Mouse (Mus musculus) 416B (cell line): ENCODE measurements around the gene Ptges2.
"Not testable (repeated sequence)": the region's sequence is repeated elsewhere in the genome, so short reads cannot be mapped to it uniquely, and the experiment has no call there.

Experiments
- DNase-seq: peaks from one replicate; pipeline ENCODE4 v3.0.0; 2011; ENCODE audit warnings: low read depth

Ptges2 gene

GRCm38 (mm10) chr2:32395484-32395945 lies at the start of gene Ptges2:
Gene Ptges2, plus strand, starts transcription at chr2:32395896.
- DNase-seq, result peak; percentile 95

DNA sequence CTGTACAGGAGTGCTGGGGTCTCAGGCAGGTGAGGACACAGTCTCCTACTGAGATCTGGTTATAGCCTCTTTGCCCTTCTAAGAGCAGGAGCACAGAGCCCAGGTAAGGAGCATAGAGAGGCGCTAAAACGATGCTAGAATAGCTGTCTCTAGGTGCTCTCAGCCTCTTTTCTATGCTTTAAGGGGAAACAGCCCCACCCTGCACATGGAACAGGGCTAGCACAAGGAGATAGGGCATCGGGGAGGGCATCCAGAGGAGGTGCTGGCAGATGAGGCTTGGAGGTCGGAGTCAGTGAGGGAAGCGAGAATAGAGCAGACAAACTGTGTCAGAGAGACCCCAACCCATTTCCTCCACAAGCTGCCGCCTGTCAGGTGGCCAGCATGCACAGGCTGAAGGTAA lies 48.7 kb upstream of the Ptges2 start:
- DNase-seq, result no peak

- DNase-seq, result no peak
Measured at GRCm38 (mm10) chr2:32348311-32348710, 47.4 kb upstream of the Ptges2 start.

GRCm38 (mm10) chr2:32349625-32350255 lies 46.0 kb upstream of the Ptges2 start:
- DNase-seq, result no peak

DNA sequence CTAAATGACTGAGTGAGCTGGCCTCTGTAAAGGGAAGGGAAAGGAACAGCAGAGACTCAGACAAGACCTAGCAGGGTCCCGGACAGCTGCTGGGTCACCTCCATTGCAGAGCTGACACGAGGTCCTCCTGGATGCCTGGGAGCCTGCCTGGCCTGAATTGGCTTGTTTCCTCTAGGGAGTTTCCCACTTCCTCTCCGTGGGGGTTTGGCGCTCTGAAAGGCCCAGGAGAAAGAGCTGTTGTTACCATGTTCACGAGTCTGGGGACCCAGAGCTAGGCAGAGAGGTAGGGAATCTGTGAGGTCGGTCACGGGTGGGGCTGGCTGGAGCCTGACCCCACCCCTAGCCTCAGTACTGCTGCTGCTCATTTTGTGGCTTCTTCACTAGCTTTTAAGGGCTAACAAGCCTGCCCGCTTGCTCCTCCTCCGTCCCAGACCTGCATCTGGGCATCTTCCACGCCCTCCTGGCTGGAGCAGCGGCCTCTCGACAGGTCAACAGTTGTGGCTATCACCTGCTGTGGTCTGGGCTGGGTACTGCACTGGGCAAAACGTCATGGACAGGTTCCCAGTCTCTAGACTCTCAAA lies 45.1 kb upstream of the Ptges2 start:
- no peak for DNase-seq

DNA sequence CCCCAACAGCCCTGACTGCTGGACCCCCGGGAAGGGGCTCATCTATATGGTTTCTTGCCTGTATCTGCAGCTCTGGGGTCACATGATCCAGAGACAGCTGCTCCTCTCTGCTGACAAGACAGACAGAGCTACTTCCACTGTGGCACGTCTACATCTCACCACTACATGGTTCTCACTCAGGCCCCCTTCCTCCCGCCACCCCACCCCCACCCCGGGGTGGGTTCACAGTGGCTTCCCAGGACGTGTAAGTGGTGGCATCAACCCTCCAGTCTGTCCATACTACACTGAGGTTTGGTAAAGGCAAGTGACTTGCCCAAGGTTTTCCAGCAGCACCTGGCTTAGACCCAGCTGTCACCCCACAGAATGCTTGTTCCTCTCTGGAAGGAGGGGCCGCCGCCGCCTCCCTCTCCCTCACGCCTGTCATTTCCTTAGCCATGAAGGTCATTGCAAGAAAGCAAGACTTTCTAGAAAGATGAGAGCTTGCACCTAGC lies 44.2 kb upstream of the Ptges2 start:
- peak; percentile 39 for DNase-seq

DNA sequence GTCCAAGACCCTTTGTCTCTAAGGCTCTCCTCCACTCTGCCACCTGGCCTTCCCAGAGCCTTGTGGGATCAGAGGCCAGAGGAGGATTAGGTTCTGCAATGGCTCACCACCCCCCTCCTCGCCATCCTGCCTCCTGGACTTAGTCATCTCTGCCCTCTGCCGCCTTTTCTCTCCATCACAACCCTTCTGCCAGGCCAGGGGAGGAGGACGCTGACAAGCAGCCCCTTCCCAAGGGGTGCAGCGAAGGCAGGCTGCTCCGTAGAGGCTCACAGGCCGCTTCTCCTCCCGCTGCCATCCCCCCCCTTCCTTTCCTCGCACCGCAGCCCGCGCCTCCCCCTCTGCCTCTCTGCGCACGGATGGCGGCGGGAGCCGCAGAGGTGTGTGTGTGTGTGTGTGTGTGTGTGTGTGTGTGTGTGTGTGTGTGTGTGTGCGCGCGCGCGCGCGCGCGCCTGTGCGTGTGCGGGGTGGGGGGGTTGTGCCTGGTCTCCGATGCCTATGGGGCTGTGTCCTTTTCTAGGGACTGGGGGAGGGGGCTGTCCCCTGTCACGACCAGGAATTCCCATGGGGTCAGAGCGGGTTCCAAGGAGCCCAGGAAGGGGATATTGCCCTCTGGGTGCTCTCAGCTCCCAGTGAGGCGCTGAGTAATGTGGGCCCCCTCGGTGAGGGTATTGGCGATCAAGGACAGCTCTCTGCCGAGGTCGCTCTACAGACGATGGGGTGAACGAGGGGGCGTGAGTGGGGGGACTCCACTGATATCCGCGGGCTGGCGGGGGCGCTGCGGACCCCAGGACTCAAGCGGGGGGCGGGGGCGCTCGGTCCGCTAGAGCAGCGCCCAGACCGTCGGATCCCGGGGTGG lies 43.3 kb upstream of the Ptges2 start, which contains the start of gene Ciz1:
Ciz1 (plus strand) TSS at position 177 of the 856 bp plus-strand sequence.
- peak; percentile 47 for DNase-seq

GRCm38 (mm10) chr2:32353007-32353542 lies 42.6 kb upstream of the Ptges2 start, which contains the start of gene Dnm1:
Gene Dnm1, minus strand, starts transcription at chr2:32353338.
- peak; percentile 77 for DNase-seq

DNA sequence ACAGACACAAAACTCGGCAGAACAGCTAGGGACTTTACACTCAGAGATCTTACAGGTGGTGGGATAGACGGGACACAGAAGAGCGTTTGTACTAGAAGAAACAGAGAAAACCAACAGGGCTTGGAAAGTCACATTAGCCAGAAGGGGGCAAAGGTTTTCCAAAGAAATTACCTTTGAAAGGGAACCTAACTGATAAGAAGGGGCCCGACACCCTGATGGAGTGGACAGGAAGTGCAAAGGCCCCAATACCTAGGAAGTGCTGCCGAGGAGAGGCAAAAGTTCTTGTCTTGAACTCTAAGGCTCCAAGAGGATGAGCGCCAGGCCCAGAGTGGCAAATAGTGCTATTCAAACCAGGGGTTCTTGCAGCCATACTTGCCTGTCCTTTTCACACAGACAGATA lies 41.9 kb upstream of the Ptges2 start:
- no peak for DNase-seq

DNA sequence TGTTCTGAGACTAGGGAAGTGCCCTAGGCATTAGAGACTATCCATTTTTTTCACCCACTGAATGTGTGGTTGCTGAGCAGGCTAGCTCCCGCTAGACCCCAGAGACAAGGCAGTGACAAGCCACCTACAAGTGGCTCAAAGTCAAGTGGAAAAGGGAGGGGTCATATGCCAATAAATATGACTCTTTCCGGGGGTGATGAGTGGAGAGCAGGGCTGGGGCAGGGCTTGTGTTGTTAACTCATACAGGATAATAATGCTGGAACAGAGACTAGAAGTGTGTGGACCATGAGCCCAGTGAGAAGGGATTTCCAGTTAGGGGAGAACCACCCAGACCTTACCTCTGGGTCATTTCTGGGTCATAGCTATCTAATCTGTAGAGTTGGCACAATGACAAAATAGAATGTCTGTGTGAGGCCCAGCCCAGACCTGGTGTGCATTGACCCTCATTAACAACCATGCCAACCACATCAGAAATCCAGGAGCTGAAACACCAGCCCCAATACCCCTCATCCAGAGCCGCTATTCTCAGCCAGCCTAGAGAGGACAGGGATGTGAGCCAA lies 41.3 kb upstream of the Ptges2 start:
- no peak for DNase-seq

- DNase-seq, result no peak
Measured at GRCm38 (mm10) chr2:32356216-32356615, 39.5 kb upstream of the Ptges2 start.

DNA sequence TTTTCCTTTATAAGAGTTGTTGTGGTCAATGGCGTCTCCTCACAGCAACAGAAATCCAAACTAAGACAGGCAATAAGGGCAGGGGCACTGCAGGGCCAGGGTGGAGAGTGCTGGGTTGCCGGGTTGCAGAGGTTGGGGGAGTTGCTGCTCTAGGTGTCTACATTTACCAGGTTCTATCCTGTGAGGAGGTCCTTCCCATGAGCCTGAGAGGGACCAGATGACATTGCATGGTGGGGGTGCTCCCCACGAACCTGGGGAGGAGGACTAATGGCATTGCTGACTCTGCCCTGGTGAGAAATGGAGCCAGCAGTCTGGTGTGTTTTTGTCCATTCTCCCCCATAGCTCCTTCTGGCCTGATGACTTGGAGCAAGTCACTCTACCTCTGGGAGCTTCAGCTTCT lies 38.0 kb upstream of the Ptges2 start:
- DNase-seq, result no peak

DNA sequence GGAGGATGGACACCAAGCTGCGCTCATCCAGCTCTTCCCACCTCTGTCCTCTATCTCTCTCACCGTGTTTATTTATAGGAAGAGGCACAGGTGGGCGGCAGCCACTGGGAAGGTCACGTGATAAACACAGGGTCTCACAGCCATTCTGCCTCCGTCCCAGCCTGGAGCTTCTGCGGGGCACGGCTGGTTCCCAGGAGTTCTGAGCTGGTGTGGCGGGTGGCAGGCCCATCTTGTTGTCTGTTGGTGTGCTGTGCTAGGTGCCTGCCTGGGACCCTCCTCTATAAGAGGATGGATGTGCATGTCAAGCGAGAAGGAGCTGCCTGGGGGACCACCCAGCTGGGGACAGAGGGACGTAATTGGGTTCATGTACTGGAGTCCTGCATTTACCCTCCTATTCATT lies 37.3 kb upstream of the Ptges2 start:
- DNase-seq, result no peak

DNA sequence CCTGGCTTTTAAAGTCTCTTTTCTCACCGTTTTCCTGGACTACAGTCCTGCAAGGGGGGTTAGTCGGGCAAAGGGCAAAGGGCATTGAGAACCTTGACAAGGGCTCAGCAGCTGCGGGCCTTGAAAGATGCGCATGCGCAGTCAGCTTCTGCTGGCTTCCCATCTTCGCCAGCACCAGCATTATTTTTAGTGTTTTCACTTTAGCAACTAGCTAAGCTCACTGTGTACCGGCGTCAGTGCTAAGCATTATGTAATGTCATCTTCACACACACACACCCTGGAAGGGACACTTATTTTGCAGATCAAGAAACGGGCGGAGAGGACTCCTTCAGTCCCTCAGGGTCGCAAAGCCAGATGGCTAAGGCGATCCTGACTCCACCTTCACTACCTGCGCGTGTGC lies 35.0 kb upstream of the Ptges2 start:
- DNase-seq, result peak; percentile 21

GRCm38 (mm10) chr2:32361437-32361836 lies 34.3 kb upstream of the Ptges2 start:
- no peak for DNase-seq

GRCm38 (mm10) chr2:32362274-32362673 lies 33.4 kb upstream of the Ptges2 start:
- not testable (repeated sequence) for DNase-seq

- DNase-seq, result peak; percentile 90
Measured at GRCm38 (mm10) chr2:32362817-32363340, 32.8 kb upstream of the Ptges2 start.

GRCm38 (mm10) chr2:32363376-32364106 lies 32.2 kb upstream of the Ptges2 start:
- peak; percentile 89 for DNase-seq

DNA sequence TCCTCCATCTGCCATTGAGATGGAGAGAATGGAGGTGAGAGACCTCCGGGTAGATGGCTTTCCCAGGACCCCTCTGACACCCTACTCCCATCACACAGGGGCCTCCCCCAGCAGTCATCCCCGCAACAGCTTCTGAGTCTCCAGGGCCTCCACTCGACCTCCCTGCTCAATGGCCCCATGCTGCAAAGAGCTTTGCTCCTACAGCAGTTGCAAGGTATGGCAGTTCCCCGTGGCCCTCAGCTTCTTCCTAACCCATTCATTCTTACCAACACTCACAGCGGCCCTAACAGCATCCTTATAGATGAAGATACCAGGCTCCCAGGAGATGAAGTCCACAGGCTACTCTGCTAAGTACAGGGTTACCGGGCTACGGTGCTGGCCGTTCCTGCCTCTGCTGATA lies 31.6 kb upstream of the Ptges2 start:
- DNase-seq, result no peak

DNA sequence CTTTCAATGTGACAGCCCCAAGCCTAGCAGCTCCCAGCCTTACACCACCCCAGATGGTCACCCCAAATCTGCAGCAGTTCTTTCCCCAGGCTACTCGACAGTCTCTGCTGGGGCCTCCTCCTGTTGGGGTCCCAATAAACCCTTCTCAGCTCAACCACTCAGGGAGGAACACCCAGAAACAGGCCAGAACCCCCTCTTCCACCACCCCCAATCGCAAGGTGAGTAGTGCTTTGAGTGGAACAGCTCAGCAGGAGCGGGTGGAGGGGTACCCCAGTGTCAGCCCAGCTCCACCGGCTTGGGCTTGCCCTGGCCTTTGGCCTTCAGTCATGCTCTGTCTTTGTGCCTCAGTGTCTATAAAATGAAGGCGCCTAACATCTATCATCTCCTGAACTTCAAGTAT lies 28.4 kb upstream of the Ptges2 start:
- no peak for DNase-seq

- no peak for DNase-seq
Measured at GRCm38 (mm10) chr2:32374191-32374590, 21.5 kb upstream of the Ptges2 start.
